Mouse (Mus musculus) layer of hippocampus, postnatal 14 days (tissue): ENCODE measurements at regions not wholly inside any gene's neighbourhood (a gene's known extent, or its start where the extent isn't known, plus 50 kb on each side); places are given as distances from the start of the nearest gene placed in this dataset.
"Not testable (repeated sequence)": the region's sequence is repeated elsewhere in the genome, so short reads cannot be mapped to it uniquely, and the experiment has no call there.

Experiments
- DNase-seq, 2 experiments: peaks; one replicate each; pipeline ENCODE4 v3.0.0; 2021 to 2022; ENCODE audit warnings: low spot score in 2 of 2, mixed read lengths in 1 of 2

DNA sequence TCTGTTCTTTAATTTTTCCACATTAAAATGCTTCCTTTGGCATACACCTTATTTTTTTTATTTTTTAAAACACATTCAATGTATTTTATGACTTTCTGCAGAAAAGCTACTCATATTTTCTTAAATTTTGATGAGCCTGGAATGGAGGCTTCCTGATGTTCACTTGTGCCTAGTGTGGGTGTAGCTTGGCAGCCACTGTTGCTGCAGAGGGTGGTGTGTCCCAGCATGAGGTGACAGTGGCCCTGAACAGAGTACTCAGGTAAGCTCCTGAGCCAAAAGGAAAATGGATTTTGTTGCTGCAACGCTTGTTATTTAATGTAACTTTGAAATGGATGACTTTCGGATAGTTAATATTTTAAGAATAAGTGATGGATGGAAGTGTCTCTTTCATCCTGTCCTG lies 170.6 kb downstream of the Eipr1 start:
- no peak for DNase-seq

DNA sequence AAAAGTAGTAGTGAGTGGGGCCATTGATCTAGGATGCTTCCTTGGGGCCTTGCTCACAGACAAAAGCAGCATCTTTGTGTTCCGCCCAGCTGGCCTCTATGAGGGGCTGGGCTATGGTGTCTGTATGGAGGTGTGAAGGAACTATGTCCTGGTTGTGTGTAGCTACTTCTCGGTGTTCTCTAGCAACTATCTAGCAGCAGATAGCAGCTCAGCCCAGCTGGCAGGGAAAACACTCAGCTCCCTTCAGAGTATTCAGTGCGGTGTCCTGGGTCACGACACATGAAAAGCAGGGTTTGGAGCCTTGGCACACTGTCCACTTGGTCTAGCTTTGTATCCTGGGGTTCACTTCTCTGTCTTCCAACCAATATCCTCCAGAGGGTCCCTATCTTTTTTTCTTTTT lies 173.6 kb downstream of the Eipr1 start:
- no peak for DNase-seq

DNA sequence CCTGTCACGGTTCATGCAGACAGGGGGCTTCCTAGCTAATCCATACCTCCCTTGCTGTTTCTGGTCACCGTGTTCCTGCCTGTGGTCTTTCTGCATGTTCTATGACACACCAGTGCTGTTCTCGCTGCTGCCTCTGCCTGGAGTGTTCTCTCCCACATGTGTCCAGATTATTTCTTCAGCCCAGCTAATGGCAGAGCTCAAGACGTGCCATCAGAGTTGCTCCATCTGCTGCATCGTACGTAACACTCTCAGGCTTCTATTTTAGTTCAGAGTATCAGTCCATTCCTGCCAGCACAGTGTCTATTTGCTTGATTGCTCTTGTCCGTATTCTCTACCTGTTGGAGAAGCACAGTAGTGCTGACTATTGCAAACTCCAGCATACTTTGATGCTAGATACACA lies 188.3 kb downstream of the Eipr1 start:
- no peak for DNase-seq

DNA sequence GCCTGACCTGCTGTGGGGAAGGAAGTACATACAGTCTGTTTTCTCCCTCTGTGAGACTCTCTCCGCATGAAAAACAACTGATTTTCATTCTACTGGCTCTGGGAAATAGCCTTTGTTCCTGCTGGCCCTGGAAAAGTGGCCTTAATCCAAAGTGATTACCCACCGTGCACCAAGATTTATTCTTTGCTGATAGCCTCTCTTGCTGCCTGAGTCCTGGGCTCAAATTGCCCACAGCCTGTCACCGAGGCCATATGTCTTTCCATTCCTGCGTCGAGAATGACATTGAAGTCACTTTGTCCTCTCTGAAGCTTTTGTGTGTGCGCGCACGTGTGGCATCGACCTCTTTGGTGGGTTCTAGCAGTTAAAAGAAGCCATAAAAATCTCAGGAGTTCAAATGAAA lies 197.3 kb downstream of the Eipr1 start:
- no peak for DNase-seq

DNA sequence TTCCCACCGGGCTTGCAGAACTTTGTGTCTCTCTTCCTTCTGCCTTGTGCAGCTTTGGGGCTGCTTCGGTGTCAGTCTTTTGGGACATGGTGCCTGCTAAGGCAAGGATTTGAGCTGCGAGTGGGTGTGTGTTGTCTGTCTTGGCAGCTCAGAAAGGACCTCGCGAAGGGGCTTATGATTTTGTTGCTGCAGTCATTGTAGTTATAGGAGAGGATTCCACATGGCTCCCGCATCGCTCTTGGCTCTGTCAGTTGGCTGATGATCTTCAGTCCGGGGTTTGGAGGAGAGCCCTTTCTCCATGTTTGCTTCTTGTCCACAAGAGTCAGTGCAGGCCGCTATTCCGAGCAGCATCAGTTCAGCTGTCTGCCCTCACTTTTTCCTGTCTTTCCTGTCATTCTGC lies 197.7 kb downstream of the Eipr1 start:
- DNase-seq = peak; percentile 22 to 47

DNA sequence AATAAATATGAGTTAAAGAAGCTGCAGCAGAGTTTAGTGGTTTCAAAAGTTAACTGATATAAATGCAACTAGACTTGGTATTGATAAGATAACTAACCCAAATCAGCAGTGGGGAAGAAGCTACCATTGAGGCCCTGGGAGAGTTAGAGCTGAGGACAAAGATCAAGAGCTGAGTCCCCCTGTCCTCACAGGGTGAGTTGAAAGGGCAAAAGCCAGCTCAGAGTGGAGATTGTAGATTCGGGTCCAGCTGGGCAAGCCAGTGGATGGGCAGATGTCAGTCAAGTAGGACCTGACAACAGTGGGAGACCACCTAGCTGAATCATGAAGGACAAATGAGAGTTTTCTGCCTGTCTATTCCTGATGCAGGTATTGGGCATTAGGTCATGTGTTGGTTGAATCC lies 205.6 kb downstream of the Eipr1 start:
- DNase-seq = no peak

DNA sequence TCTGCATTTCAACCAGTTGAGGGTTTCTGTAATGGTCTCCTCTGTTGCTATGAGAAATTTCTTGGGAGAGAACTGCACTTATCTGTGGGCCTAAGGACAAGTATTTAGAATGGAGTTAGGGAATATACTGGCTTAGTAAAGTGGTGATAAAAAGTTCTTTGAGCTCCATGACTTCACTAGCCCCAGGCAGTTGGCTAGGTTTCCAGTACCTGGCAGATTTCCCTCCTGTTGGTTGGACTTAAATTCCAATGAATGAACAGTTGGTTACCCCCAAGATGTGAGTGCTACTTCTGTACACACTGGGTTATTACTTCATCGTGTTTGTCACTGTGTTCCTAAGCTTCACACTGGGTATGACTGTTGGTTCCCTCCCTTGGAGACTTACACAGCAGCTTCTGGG lies 207.1 kb downstream of the Eipr1 start:
- no peak for DNase-seq

DNA sequence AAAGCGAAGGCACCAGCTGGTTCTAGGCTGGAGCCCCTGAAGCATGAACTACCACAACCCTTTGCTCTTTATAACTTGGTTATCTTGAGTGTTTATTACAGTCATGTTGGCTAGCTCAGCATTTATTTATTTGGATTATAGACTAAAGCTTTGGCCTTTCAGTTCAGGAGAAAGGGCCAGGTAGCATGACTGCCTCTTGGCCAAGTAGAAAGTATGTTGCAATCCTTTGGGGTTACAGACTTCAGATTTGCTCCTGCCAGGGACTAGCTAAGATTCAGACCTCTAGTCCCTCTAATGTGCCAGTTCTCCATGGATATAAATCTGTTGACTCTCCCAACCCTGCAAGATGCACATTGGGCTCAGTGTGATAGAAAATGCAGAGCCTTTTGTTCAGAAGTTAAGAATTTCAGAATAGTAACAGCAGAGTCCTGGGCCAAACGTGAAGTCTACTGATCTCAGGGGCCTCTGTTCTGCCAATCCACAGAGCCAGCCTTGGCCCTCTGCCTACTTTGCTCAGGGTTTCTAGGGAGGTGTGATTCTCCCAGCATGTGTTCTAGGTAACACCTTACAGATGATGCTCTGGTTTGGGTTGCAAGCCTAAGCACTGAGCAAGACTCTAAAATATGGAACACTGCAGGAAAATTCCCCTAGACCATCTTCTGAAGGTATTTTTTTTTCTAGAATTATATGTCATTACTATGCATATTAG lies 218.2 kb downstream of the Eipr1 start:
- DNase-seq = no peak

DNA sequence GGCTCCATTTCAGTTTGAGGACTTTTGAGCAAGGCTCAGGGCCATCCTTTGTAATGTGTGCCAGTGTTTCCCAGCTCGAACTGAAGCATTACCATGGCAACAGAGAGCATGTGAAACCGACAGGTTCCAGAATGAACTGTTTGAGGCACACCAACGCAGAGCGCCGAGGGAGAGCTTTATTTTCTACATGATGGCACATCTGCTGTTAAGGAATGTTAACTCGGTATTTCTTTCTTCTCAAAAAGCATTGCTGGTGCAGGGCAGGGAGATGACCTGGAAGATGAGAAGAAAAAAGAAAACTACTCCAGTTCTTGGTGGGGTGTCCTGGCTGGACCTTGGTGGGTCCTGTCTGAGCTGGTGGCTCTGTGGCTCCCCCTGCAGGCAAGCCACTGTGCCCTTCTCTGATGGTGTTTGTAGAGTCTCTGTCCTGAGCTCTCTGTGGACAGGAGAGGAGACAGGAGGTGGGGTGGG lies 223.0 kb downstream of the Eipr1 start:
- DNase-seq = peak; percentile 56 to 88

DNA sequence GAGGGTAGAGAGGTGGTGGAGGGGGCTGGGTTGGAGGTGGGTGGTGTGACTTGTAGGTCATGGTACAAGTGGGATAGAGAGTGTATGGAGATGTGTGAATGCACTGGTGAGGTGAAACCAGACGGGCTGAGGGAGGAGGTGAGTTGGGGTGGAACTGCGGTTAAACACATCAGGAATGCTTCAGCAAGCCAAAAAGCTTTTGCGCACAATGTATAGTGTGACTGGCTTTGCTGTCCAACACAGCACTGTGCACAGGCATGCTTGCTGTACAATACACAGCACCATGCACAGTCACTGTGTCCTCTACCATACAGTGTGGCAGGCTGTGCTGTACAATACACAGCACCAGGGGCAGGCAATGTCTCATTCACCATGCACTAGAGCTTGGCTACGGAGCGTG lies 223.6 kb downstream of the Eipr1 start:
- no peak for DNase-seq

DNA sequence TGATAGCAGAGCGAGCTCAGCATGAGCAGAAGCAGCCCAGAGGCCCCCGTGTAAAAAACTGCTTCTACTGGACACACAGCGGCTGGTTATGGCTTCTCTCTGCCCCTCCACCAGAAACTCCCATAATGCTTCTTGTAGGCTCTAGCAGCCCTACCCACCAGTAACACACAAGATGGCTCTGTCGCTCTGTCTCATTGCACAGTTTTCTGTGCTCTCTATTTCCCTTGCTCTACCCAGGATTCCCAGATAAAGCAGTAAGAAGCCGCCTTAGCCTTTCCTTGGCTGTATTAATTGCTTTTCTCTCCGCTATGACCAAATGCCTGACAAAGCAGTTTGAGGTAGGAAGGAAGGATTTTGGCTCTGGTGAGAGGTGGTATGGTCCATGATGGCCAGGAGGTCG lies 228.1 kb downstream of the Eipr1 start:
- DNase-seq = no peak

DNA sequence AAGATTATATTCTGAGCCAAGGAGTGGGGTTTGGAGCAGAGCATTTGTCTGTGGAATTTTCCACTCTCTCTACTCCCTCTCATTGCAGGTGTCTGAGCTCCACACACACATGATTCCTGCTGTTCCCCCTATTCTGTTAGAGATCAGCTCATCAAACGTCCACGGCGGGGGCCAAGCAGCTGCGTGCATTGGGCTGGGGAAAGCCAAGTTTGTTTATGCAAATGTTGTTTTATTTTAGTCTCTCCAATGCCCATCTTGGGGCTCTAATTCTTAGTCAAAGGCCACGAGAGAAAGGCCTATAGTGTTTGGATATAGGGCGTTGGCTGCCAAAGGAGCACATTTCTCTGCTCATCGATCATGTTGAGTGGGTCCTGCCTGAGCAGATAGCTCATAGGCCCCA lies 234.6 kb downstream of the Eipr1 start:
- DNase-seq = no peak

DNA sequence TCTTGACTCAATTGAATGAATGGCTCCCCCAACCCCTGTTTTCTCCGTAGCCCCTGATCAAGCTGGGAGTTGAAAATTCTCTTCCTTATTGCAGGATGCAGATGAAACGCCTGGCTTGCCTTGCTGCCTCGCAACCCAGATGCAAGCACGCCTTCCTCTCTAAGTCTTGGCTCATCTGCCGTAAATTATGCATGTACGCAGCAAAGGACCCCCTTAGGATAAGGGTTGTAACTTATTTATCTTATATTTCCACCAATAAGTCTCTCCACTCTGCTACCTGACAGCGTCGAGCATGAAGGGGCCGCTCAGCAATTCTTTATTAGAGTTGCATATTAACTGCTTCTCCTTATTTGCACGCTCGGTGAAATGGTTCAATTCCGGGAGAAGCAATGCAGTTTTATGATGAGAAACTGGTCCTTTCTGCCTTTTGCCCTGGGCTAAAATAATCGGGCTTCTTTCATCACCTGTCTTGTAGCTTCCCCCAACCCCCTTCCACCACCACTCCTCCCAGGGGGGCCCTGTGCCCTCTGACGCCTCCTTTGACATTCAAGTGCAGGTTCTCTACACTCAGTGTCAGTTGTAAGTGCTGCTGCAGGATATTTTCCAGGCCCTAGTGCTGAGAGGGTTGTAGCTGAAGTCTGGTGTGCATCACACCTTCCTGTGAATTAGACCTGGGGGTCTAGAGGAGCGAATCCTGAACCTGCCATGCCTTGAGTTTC lies 246.0 kb downstream of the Eipr1 start:
- no peak for DNase-seq

DNA sequence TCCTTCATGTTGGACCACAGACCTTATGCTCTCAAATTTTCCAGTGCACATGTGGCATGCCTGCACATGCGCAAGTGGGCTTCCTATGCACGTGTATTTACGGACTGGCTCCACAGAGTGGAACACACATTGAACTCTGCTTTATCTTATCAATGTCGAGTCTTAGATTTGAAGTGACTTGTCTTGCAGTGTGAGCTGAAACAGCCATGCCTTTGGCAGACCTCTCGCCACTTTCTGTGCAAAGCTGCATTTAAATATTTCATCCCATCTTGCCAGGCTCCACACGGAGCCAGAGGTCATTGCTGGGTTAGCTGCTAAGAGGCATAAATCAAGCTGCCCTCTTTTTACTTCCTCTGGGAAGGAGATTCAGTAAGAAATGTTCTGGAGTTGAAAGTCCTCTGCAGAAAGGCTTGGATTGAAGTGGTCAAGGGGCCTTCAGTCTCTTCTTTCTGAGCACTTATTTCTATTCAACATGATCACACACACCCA lies 248.4 kb downstream of the Eipr1 start:
- no peak for DNase-seq

DNA sequence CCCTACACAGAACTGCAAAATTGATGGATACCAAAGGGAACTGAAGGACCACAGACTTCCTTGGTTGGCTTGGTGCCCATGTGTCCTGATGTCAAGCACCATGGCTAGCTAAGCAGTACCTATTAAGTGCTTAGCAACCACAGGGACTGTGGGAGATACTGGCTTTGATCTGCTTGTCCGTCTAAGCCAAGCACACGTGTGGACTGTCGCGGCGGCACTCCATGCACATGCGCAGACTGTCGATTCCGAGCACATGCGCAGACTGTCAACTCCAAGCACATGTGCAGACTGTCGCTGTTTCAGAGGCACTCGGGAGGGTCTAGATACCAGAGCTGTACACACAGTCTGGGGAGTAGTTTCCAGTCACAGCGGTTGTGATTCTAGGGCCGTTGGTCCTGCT lies 252.9 kb downstream of the Eipr1 start:
- peak in 1 of 2 experiments; percentile 18 for DNase-seq

DNA sequence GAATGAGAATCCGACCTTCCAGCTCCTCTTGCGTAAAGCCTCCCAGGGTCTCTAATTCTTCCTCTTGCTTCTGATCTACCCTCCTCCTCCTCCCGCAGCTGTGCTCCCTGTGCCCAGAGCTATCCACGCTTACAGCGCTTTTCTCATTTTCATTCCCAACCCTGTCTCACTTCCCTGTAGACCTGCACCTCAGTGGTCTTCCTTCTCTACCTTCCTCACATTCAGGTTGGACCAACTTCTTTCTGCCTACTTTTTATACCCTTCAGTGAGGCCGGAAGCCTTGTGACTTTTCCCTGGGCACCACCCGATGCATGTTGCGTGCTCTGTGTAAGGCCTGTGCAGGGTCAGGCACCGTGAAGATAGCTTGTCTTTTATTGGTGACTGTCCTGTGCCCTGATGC lies 263.0 kb downstream of the Eipr1 start:
- DNase-seq = no peak

DNA sequence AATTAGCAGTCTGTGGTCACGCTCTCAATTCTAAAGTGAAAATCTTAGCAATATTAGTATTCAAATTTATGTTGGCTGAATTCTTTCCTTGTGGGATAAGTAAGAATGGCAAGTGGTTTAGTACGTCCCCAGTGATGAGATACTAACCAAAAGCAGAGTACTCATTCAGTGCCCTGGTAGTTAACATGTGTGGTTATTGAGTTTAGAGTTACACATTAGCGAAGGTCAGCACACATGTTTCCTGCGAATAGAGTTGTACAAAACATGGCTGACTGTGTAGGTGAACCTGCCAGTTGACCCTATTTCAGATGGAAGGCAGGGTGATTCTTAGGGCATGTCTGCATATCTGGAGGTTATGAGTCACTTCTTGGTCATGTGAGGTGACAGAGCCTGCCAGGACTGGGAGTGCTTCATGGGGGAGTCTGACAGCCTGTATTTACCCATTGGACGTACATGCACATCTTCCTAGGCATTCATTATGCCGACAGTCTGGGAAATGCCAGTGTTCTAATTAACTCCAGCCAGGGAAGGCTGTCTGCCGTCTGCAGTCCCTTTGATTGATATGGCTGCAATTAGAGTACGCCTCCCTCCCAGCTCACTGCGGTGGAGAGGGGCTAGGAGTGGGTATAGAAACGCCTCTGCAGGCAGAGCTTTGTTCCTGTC lies 263.7 kb downstream of the Eipr1 start:
- peak; percentile 32 to 63 for DNase-seq

DNA sequence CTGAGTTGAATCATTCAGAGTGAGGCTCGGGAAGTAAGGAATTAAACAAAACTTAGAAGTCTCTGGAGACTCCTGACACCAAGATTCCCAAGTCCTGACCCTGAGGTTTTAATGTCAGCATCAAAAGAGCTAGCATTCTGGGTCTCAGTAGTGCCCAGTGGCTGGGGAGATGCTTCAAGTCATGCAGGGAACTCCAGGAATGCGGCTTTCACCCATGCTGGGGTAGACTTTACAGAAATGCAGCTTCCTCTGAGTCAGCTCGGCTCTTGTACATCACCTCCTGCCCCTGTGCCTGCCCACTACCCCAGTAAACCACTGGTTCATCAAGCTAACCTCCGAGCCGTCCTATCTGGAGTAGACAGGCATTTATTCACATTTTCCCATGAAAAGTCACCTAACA lies 269.5 kb downstream of the Eipr1 start:
- DNase-seq = no peak

DNA sequence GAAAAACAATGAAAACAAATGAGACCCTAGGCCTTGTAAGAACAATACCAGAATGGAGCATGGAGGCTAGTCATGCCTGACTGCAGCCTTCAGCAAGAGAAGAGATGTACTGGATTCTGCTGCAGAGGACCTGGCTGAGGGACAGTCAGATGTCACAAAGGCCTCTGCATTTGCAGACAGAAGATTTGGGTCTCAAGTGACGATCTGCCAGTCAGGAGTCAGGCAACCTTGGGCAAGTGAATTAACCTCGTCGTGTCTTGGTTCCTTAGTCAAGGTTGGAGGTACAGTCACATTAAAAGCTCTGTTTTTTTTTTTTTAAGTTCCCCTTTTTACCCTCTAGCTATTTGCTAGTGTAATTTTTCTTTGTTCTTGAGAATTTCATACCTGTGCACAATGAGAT lies 276.6 kb downstream of the Eipr1 start:
- no peak for DNase-seq

DNA sequence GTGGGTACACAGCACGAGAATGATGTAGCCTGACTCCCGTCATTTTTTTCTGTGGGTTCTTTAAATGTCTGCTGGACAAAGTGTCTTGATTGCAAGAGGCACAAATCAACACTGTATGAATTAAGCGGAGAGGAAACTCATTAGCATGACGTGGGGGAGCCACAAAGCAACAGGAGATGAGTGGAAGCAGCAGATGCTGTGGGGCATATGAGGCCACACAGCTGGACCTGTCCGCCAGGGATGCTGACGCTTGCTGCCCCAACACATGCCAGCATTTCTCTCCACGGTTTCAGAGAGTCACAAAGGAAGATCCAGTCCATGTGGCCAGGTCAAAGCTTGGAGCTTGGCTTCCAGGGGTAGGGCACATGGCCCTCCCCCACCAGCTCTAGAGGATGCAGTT lies 277.9 kb downstream of the Eipr1 start:
- peak in 1 of 2 experiments; percentile 31 for DNase-seq

DNA sequence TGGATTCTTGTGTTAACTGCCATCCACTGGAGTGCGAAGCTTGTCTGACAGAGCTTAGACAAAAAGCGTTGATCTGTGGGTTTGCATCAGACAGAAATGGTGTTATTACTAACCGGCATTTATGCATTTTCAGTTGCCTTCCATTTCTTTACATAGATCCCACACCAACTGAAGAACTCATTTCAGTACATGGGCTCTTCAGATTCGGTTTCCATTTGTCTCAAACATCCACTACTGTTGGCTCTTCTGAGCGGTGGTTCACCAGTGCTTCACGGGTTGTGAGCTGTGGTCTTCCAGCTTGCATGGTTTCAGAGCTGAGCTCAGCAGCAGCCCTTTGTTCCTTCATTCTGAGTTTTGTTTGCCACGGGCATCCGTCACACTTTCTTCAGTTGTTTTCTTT lies 294.4 kb downstream of the Eipr1 start:
- no peak for DNase-seq

DNA sequence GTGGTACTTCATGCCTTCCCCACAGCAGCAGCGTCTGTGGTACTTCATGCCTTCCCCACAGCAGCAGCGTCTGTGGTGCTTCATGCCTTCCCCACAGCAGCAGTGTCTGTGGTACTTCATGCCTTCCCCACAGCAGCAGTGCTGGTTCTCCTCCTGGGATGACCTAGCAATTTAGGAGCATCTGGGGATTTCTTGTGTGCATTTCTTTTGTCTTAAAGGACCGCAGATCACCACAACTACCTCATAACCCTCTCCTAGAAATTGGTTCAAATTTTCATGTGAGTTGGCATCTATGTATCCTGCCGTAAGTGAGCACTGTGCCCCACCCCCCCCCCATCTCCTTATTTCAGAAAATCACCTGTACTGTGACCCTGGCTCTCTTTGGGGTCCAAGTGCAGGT lies 297.0 kb downstream of the Eipr1 start:
- not testable (repeated sequence) for DNase-seq
